Mouse (Mus musculus) midbrain, embryonic 12.5 days (tissue): Measurements from ENCODE around the gene Flad1. TPM values are rescaled to one million over a fixed set of nuclear protein-coding genes. Genes with fewer than 3 reads are reported as not detected.

Experiments
- ATAC-seq: fragments of 200-750 bp; cut with Nextera tagmentation; 2 replicates; pipeline ENCODE4 v1.8.0; 2017; ENCODE audit warnings: low read depth, moderate TSS enrichment, moderate library complexity; ENCODE audit not compliant: low FRiP score
- H3K27ac ChIP-seq: fragments of 300-500 bp; sonication (generic); replicated peaks from 2 replicates; pipeline ENCODE4 v1.5.1; 2016; ENCODE audit warnings: mild to moderate bottlenecking
- H3K27me3 ChIP-seq: fragments of 300-500 bp; sonication (generic); 2 replicates; pipeline ENCODE4 v1.6.1; 2016; ENCODE audit warnings: mild to moderate bottlenecking
- H3K36me3 ChIP-seq: fragments of 300-500 bp; sonication (generic); 2 replicates; pipeline ENCODE4 v1.6.1; 2016
- H3K4me1 ChIP-seq: fragments of 300-500 bp; sonication (generic); 2 replicates; pipeline ENCODE4 v1.6.1; 2016
- H3K4me2 ChIP-seq: fragments of 300-500 bp; sonication (generic); replicated peaks from 2 replicates; pipeline ENCODE4 v1.6.1; 2016; ENCODE audit warnings: mild to moderate bottlenecking, moderate library complexity
- H3K4me3 ChIP-seq: fragments of 300-500 bp; sonication (generic); 2 replicates; pipeline ENCODE4 v1.5.1; 2016; ENCODE audit warnings: mild to moderate bottlenecking
- H3K9ac ChIP-seq: fragments of 300-500 bp; sonication (generic); replicated peaks from 2 replicates; pipeline ENCODE4 v1.6.1; 2016; ENCODE audit warnings: mild to moderate bottlenecking, moderate library complexity
- H3K9me3 ChIP-seq: fragments of 300-500 bp; sonication (generic); 2 replicates; pipeline ENCODE4 v1.6.1; 2016; ENCODE audit warnings: mild to moderate bottlenecking
- WGBS: fragments of 180-500 bp; shearing (Covaris S2); methylation state at CpG from one replicate; pipeline ENCODE4 v1.1.7; 2016; 5-methylcytosine and 5-hydroxymethylcytosine counted together
- polyA plus RNA-seq: library from polyadenylated mRNA; unstranded; fragments of >200 nt; fragmentation: Nextera tagmentation; extraction: Ambion mirVana; gene quantifications from 2 replicates; pipeline ENCODE4 v1.2.1, GENCODE M21; 2016

The Flad1 gene
- polyA plus RNA-seq, 1 experiment from 2014 or later = 34.4 TPM

GRCm38 (mm10) chr3:89392871-89393311 is 18.8 kb downstream of the Flad1 start:
- 0 out of 2 replicates have a peak overlapping the region, but pooled peaks have one; percentile 31 for H3K9ac ChIP-seq
- no peaks in the 10 kb centered on the region for H3K9me3 ChIP-seq
- peaks cover 64% of the 10 kb centered on the region for H3K4me1 ChIP-seq
- H3K4me3 ChIP-seq = peak overlapping the region; percentile 58
- peak overlapping the region; percentile 100 for H3K4me2 ChIP-seq
- no peak overlapping the region for H3K27ac ChIP-seq
- WGBS = under 1% methylated on average over 21 of the region's 24 CpGs
- H3K36me3 ChIP-seq = no peaks in the 10 kb centered on the region
- peaks cover 46% of the 10 kb centered on the region for H3K27me3 ChIP-seq
- no peak for ATAC-seq

- peaks cover 49% of the 10 kb centered on the region for H3K27me3 ChIP-seq
- H3K27ac ChIP-seq = no peak overlapping the region
- no peak for ATAC-seq
- H3K36me3 ChIP-seq = no peaks in the 10 kb centered on the region
- under 1% methylated on average over 55 of the region's 56 CpGs for WGBS
- H3K4me2 ChIP-seq = peak overlapping the region; percentile 100
- peak overlapping the region; percentile 58 for H3K4me3 ChIP-seq
- H3K9ac ChIP-seq = peak overlapping the region; percentile 65
- H3K4me1 ChIP-seq = peaks cover 66% of the 10 kb centered on the region
- no peaks in the 10 kb centered on the region for H3K9me3 ChIP-seq
These were observed 19.8 kb downstream of the Flad1 start for GRCm38 (mm10) chr3:89391663-89392511.

- Histone ChIP-seq H3K9me3 (no peaks in the 10 kb centered on the region), H3K27ac (no peak overlapping the region), H3K9ac (peak overlapping the region; percentile 65; the same call in 1 of the 2 replicates), H3K4me2 (peak overlapping the region; percentile 100), H3K4me1 (peaks cover 59% of the 10 kb centered on the region), H3K27me3 (peaks cover 46% of the 10 kb centered on the region), H3K36me3 (no peaks in the 10 kb centered on the region), H3K4me3 (peak overlapping the region; percentile 58)
- ATAC-seq = no peak
- 15% methylated on average over 19 of the region's 19 CpGs for WGBS
These were observed 20.7 kb downstream of the Flad1 start for GRCm38 (mm10) chr3:89390699-89391662.

- Histone ChIP-seq H3K4me2 (no peak overlapping the region), H3K9ac (no peak overlapping the region), H3K36me3 (no peaks in the 10 kb centered on the region), H3K9me3 (no peaks in the 10 kb centered on the region), H3K4me3 (no peak overlapping the region), H3K27ac (no peak overlapping the region), H3K4me1 (peaks cover 51% of the 10 kb centered on the region), H3K27me3 (peaks cover 40% of the 10 kb centered on the region)
- ATAC-seq = no peak
- WGBS = 68% methylated on average over 3 of the region's 5 CpGs
These were observed 21.6 kb downstream of the Flad1 start for GRCm38 (mm10) chr3:89390111-89390515.

- Histone ChIP-seq H3K36me3 (no peaks in the 10 kb centered on the region), H3K4me2 (no peak overlapping the region), H3K27me3 (peaks cover 40% of the 10 kb centered on the region), H3K4me3 (no peak overlapping the region), H3K9ac (no peak overlapping the region), H3K9me3 (no peaks in the 10 kb centered on the region), H3K4me1 (peaks cover 51% of the 10 kb centered on the region), H3K27ac (no peak overlapping the region)
- WGBS = 75% methylated on average over 5 of the region's 6 CpGs
- no peak for ATAC-seq
These were observed 22.5 kb downstream of the Flad1 start for GRCm38 (mm10) chr3:89388901-89389740.

- Histone ChIP-seq H3K36me3 (no peaks in the 10 kb centered on the region), H3K27me3 (peaks cover 40% of the 10 kb centered on the region), H3K9ac (no peak overlapping the region), H3K9me3 (no peaks in the 10 kb centered on the region), H3K4me1 (peaks cover 46% of the 10 kb centered on the region), H3K27ac (no peak overlapping the region), H3K4me2 (no peak overlapping the region), H3K4me3 (no peak overlapping the region)
- WGBS = 81% methylated on average over 11 of the region's 11 CpGs
- no peak for ATAC-seq
These were observed 23.4 kb downstream of the Flad1 start for GRCm38 (mm10) chr3:89388134-89388881.

- Histone ChIP-seq H3K36me3 (no peaks in the 10 kb centered on the region), H3K27me3 (peaks cover 34% of the 10 kb centered on the region), H3K27ac (no peak overlapping the region), H3K9me3 (no peaks in the 10 kb centered on the region), H3K4me2 (no peak overlapping the region), H3K4me1 (peaks cover 39% of the 10 kb centered on the region), H3K4me3 (no peak overlapping the region), H3K9ac (no peak overlapping the region; the same call in 1 of the 2 replicates)
- WGBS = 83% methylated on average over 11 of the region's 11 CpGs
- ATAC-seq = no peak
These were observed 24.0 kb downstream of the Flad1 start for GRCm38 (mm10) chr3:89387632-89388031.

- H3K4me3 ChIP-seq = no peak overlapping the region
- peaks cover 30% of the 10 kb centered on the region for H3K4me1 ChIP-seq
- 51% methylated on average over 17 of the region's 17 CpGs for WGBS
- no peak overlapping the region for H3K4me2 ChIP-seq
- ATAC-seq = no peak
- H3K9ac ChIP-seq = no peak overlapping the region
- H3K36me3 ChIP-seq = no peaks in the 10 kb centered on the region
- H3K9me3 ChIP-seq = no peaks in the 10 kb centered on the region
- peaks cover 25% of the 10 kb centered on the region for H3K27me3 ChIP-seq
- H3K27ac ChIP-seq = no peak overlapping the region
These were observed 24.9 kb downstream of the Flad1 start for GRCm38 (mm10) chr3:89386438-89387420.

- H3K9me3 ChIP-seq = no peaks in the 10 kb centered on the region
- ATAC-seq = no peak
- peaks cover 14% of the 10 kb centered on the region for H3K27me3 ChIP-seq
- H3K9ac ChIP-seq = no peak overlapping the region
- H3K4me2 ChIP-seq = no peak overlapping the region
- WGBS = 36% methylated on average over 11 of the region's 11 CpGs
- no peaks in the 10 kb centered on the region for H3K36me3 ChIP-seq
- H3K4me3 ChIP-seq = no peak overlapping the region
- H3K4me1 ChIP-seq = peaks cover 17% of the 10 kb centered on the region
- no peak overlapping the region for H3K27ac ChIP-seq
These were observed 26.2 kb downstream of the Flad1 start for GRCm38 (mm10) chr3:89385451-89385850.
